Mouse (Mus musculus) right cerebral cortex, adult 2 months (tissue): ENCODE measurements around the gene Med16.
A peak's percentile ranks its signal among the peaks of the same experiment; 100 is the strongest.

Experiments used
- DNase-seq, 2 experiments: peaks; one replicate each; pipeline ENCODE4 v3.0.0; 2021 to 2022; ENCODE audit warnings: low spot score in 2 of 2

Med16 gene

DNA sequence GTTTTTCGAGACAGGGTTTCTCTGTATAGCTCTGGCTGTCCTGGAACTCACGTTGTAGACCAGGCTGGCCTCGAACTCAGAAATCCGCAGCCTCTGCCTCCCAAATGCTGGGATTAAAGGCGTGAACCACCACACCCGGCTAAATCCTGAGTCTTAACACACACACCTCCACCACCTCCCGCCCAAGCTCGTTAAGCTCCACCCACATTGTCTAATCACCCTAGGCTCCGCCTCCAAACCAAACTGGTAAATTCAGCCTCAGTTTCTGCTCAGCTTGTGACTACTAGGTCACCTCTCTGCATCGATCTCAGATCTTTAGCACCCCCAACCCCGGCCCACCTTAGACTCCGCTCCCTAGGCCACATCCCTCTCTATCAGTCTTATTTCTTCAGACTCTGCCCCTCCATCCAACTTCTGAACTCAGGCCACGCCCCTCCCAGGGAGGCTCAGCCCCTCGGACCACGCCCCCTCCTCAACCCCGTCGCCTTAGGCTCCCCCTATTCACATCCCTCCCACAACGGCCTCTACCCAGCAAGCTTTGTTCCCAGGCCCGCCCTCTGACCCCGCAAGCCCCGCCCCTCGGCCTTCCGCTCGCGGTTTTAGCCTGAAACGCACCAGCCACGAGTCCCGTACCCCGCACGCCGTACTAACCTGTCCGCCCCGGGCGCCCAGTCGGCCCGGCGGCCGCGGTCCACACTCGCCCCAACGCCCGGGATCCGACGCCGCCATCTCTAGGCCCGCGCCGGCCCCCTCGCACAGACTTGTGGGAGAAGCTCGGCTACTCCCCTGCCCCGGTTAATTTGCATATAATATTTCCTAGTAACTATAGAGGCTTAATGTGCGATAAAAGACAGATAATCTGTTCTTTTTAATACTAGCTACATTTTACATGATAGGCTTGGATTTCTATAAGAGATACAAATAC is at the start of gene Med16:
Gene Med16 (minus strand): TSS at position 757 of the 925 bp plus-strand sequence.
- peak; percentile 92 to 95 for DNase-seq

DNA sequence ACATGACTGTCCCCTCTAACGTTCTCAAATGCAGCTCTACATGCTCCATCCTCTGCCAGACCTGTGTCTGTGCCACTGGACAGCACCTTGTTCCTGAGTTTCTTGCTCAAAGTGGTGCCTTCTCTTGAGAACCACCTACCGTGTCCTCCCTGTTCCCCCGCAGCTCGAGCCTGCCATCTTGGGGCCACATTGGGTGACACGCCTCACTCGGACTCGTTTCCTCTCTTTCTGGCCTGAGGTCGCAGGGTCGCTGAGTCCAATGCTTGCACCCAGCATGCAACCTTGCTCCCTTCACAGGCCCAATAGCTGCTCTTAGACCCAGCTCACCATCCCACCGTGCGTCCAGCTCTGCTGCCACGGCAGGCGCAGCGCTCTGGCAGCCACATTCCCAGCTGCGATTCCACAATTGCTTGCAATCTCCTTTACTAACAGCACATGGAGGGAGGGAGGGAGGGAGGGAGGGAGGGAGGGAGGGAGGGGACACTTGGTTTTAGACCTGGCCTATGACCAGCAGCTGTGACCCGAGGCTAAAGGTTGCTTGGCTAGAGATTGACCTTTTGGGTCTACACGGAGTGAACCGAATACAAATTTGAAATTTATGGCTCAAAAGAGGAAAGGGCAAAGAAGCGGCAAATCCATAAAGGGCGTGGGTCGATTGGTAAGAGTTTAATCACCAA is 49.6 kb upstream of the Med16 start:
- DNase-seq, result peak; percentile 69 to 82

DNA sequence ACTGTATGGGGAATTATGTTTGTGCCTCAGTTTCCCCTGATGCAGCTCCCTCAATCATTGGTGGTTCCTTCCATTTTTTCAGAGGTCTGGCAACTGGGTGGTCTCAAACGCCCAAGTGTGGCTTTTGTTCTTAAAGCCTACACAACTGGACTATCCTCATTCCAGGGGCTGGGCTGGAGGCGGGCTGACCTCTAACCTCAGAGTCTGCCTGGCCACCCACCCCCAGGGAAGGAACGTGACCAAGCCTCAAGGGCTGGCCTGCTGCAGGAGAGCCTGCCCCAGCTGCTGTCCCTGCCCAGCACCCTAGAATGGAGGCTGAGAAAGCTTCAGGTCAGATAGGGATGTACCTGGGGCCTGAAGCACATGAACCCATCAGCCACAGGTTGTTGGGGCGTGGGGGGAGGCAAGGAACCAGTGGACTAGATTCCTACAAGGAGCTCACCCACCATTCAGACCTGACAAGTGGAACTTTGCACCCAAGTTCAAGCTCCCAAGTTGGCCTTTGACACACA is 48.0 kb upstream of the Med16 start:
- DNase-seq, result no peak

DNA sequence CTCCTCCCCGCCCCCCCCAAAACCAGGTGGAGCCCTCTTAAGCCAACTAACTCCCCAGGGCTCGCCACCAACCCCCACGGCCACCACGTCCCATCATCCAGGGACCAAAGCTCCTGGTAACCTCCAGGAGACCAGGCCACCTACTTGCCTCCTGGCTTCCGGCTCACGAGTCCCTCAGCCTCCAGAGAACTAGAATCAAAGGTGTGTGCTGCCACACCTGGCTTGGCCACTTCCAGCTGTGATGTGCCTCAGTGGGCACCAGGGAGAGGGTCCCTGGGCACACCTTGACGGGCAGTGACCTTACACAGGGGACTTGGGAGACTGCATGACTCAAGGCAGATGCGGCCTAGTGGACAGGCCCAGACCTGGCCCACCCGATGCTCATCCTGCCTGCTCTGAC is 47.0 kb upstream of the Med16 start:
- DNase-seq, result no peak

DNA sequence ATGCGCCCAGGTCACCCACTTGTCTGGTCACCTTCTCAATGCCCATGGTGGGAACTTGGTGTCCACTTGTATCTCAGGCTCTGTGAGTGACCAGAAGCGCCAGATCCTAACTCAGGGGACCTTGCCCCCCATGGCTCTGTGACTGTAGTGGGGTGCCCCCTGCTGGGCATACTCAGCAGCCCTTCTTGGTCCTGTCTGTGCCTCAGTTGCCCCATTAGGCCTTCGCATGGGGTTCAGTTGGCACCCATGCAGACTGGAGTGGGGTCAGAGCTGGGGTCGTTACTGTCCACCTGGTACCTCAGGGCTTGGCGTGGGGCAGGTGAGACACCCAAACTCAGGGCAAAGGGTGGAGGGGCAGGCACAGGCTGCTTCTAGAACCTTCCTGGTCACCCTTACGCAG is 45.2 kb upstream of the Med16 start:
- peak in 1 of 2 experiments; percentile 28 for DNase-seq

DNA sequence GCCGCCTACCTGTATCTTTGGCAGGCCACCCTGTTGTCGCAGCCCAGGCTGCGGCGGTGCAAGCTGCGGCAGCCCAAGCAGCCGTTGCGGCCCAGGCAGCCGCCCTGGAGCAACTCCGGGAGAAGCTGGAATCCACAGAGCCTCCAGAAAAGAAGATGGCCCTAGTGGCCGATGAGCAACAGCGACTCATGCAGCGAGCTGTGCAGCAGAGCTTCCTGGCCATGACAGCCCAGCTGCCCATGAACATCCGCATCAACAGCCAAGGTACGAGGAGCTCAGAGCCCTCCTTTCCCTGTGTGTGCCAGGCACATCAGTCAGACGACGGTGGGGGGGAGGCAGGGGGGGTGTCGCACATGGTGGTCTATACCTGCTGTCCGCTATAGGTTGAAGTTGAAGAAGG is 41.9 kb upstream of the Med16 start:
- no peak for DNase-seq

DNA sequence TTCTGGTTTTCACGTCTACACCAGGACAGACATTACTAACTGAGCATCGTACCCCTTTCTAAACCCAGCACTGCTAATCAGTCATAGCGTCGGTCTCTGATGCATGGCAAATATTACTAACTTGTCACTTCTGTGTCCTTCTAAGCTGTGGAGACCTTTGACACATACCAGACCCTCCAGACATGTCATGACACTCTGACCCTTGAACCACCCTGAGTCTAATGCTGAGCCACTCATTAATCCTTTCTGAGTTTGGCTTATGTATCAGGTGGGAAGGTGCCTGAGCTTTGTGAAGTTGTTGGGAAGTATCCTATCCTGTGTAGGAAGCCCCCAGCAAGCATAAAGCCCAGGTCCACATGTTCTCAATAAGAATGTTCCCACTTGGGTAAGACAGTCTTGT is 41.1 kb upstream of the Med16 start:
- no peak for DNase-seq

DNA sequence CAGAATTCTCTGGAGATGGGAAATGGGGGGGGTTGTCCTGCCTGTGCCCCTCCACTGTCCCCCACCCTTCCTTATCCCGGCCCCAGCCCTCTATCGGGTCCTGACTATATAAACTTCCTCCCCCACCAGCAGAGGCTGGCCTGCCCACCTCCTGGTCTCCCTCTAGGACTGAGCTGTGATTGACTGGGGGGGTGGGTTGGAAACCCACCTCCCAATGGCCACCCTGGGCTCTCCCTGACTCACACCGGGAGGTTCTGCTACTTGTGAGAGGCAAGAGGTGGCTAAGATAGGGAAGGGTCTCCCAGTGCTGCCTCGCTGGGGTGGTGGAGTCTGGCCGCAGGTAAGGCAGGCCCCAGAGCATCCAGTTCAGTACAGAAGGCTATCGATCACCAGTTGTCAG is 38.8 kb upstream of the Med16 start:
- no peak for DNase-seq

DNA sequence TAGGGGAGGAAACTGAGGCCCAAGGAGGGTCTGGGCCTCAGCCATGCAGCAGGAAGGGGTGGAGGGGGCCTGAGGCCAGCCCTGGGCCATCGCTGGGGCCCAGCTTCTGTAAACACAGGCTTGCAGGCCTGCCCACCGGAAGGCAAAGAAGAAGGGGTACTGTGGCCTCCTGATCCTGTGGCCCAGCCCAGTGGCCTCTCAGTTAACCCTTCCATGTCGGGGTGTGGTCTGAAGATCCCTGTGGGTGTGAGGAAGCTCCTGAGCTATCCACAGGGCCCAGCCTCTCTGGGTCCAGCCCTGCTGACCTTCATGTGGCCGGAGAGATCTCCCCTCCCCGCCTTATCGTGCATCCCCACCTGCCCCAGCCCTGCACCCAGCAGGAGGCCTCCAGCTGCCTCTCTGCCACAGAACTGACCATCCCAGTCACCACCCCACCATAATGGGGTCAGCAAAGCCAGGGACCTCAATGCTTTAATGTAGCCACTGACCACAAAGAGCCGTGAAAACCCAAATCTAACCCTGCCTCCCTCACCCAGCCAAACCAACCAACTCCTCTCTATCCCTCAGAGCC is 38.1 kb upstream of the Med16 start:
- no peak for DNase-seq

DNA sequence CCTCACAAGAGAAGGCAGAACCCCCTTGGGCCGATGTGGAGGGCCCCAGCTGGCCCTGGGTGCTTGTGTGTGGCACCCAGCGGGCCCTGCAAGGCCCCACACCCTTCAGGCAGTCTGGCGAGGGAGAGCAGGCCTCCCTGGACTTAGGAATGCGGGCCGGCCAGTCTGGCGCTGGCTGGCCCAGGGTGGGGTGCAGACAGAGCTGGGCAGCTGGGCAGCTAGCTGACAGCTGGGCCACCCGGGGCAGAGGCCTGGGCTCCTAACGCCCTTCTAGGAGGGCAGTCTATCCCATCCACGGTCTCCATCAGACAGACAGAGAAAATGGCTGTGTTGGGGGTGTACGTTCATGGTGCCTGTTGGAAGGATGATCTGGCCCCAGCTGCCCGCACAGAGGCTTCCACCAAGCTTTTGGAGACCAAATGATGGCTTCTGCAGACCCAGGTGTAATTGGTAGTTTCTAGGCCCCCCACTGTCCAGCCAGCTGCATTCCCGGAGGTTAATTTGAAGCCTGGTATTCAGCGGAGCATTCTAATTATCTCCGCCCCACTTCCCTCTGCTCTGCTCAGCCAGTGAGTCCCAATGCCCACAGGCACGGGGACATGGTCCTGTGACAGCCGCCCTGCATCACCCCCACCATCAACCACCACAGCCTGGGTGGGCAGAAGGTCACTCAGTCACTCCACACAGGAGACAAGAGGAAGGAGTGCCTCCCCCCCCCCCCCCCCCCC is 36.9 kb upstream of the Med16 start:
- no peak for DNase-seq

DNA sequence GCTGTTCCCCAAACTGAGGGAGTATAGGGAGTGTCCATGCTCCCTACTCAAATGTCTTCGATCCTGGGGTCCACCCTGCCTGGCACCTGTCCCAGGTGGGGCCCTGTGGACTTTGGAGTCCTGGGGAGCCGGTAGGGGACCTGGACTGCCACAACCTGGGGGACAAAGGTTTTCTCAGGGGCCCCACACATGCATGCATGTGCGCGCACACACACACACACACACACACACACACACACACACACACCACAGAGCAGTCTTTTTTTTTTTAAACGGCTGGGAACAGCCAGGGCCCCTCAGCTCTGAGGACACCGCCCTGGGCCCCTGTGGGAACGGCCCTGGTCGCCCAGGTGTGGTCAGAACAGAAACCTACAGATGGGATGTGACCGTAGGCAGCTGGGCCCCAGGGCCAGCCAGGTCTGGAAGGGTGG is 34.8 kb upstream of the Med16 start:
- DNase-seq, result no peak

DNA sequence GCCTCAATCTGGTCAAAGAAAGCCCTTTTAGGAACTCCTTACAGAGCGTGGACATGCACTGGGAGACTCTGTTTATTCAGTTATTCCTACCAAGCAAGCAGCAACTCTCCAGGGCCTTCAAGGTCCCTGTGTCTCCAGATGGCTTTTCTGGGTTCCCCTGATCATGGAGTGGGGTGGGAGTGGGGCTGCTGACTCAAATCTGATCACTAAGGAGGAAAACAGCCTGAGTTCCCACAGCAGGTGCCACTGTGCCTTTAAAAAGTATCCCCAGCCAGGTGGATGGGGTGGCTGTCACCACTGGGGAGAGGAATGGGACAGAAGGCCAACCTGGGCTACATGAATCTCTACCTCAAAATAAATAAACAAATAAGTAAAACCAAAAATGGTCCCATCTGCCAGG is 34.3 kb upstream of the Med16 start:
- no peak for DNase-seq

DNA sequence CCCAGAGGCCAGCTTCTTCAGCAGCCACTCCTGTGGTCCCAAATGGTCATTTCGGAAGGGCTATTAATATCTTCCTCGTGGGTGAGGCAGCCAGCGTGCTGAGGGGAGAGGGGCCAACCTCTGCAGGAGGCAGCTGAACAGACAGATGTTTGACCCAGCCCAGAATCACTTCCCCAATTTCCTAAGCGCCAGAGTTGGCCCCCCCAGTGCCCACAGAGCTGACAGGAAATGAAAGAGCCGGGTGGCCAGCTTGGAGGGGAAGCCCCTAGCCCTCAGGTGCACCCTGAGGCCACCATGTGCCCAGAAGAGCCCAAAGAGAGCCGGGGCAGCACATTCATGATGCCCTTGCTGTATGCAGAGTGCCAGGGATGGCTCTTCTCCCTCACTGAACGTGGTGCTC is 32.0 kb upstream of the Med16 start:
- no peak for DNase-seq

DNA sequence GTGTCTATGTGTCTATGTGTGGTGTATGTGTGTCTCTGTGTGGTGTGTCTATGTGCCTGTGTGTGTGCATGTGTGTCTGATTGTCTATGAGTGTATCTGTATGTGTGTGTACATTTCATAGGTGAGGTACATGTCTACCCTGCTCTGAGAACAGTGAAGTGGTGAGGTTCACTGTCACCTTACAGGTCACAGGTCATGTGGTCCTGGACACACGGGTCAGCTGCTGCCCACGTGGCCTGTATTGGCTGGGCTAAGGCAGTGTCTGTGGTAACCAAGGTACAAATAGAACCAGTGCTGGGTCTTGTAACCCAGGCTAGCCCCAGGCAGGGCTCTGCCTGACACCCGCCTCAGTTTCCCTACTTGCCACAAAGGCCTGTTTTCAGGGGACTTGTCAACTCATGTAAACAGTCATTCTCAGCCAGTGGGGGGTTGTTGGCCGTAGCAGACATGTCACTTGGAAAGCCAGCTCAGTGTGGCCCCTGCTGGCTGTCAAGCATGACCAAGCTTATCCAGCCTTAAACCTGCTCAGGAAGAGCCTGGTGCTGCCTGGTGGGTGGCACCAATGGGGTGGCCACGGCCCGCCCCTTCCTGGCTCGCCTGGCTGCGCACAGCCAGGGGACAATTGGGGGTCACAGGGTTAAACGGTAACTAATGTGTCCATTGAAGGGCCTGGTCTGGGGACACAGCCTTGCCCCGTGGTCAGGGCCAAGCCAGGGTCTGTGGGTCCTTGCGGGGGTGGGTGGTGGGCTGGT is 29.2 kb upstream of the Med16 start:
- DNase-seq, result no peak

DNA sequence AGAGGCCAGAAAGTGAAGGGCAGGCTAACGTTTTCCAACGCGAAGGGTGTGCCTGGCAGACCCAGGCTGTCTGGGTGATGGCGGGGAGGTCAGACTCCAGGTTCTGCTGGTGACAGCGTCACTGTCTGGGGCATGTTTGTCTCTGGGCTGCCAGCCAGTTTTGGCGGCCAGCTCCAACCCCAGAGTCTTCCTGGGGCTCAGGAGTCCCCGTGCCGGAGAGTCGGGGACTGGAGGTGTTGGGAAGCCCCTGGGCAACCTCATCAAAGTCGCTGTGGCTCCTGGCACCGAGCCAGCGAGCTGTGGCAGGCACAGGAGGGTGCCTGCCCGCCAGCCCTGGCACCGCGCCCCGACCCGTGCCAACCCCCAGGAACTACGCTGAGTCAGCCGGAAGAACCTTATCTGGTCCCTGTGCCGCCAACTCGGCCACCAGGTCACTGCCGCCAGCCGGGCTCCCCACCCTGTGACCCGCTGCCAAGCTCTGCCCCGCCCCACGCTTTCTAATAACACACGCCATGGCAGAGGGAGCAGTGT is 28.3 kb upstream of the Med16 start:
- DNase-seq, result no peak

DNA sequence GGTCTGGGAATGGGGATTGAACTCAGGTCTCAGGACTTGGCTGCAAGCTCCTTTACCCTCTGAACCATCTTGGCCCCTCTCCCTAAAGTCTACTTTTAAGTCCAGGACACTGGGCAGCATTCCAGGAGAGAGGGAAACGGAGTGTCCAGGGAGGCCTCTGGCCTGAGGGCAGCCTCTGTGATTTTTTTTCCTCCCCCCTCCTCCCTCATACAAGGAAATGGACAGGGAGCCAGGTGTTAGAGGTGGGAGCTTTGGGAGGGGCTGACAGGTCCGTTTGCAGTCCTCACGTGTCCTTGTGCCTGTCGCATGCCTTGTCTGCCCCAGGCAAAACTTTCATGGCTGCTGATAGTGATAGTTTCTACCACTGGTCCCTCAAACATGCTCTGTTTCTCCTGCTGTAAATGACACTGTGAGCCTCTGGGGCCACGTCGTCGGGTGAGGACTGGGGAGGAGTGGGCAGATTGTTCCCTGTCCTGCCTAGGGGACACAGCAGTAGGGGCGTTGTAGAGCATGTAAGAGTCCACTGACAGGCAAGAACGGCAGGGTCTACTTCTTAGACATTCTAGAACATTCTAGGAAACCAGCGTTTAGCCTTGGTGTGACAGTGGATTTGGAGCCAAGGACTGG is 27.7 kb upstream of the Med16 start:
- DNase-seq, result no peak

DNA sequence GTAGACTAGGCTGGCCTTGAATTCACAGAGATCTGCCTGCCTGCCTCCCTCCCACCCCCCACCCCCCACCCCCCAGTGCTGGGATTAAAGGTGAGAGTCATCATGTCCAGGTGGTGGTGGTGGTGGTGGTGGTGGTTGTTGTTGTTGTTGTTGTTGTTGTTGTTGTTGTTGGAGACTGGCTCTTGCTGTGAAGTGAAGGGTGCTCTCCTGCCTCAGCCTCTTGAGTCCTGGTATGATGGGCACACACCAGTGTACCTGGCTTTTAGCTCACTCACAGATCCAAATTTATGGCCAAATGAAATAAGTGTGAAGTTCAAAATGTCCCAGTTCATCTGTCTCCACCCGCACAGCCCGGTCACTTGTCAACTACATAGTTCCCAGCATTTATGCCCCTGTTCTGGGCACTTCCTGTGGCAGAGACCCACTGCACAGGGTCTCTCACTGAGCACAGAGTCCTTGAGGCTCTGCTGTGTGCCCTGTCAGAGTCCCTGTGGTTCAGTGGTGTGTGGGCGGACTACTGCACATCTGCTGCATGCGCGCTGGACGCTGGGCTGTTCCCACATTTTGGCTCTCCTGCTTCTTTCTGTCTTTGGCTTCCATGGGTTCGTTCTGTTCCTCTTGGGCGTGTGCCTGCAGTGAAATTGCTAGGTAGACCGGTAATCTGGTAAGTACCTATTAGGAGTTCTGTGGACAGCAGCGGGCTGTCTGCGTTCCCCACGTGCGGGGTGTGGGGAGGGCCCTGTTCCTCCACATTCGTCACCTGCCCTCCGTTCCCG is 26.3 kb upstream of the Med16 start:
- no peak for DNase-seq

DNA sequence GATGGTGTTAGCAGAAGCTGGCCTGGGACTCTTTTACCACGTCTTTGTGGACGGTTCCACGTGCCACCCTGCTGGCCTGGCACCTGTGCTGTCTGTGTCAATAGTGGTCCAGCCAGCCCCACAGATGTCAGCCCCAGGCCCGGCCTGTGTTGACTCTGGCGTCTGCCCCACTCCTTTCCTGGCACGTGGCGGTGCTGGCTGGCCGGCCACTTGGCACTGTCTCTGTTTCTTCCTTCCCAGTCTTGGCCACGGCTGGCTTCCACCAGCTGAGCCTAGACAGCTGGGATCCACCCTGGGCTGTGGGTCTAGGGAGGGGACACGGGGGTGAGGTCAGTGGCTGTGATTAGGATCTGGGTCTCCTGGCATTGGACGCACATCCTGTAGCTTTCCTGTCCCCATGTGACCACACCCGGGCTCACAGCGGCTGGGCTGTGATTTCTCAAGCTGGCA is 25.6 kb upstream of the Med16 start:
- DNase-seq, result peak in 1 of 2 experiments; percentile 56

DNA sequence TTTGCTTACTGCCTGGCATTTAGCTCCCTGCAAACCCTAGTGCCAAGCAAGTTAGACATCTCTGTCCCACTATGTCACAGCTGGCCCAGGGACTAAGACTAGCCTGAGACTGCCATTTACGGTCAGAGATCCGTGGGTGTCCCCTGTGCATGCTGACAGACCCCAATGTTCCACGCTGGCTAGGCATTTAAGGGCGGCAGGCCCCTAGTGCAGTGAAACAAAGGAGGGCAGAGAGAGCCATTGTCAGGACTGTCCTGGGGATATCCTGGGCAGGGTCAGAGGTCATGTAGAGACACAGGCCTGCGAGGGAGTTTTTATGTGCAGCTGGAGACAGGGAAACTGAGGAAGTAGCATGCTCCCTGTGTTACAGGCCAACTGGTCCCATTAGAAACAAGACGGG is 25.1 kb upstream of the Med16 start:
- no peak for DNase-seq
